Mouse (Mus musculus): ENCODE results near the gene Pex11a.
A peak's percentile ranks its signal among the peaks of the same experiment; 100 is the strongest.
"Not testable (repeated sequence)": the region's sequence is repeated elsewhere in the genome, so short reads cannot be mapped to it uniquely, and the experiment has no call there.

Pex11a gene

GRCm38 (mm10) chr7:79742659-79743536 lies at the start of gene Pex11a, which contains the start of gene Wdr93:
Gene Pex11a, minus strand, starts transcription at chr7:79743131.
Gene Wdr93, plus strand, starts transcription at chr7:79743163.
- peak; percentile 66 to 75 for DNase-seq

- not testable (repeated sequence) for DNase-seq
Measured at GRCm38 (mm10) chr7:79789812-79790211, 46.9 kb upstream of the Pex11a start.

- peak in 1 of 2 experiments; percentile 58 for DNase-seq
Measured at GRCm38 (mm10) chr7:79786295-79786694, 43.4 kb upstream of the Pex11a start.

GRCm38 (mm10) chr7:79782516-79782855 lies 39.6 kb upstream of the Pex11a start:
- no peak for DNase-seq

GRCm38 (mm10) chr7:79781826-79782515 lies 39.0 kb upstream of the Pex11a start:
- DNase-seq: no peak

GRCm38 (mm10) chr7:79780647-79781626 lies 38.0 kb upstream of the Pex11a start:
- peak in 1 of 2 experiments; percentile 67 for DNase-seq

- DNase-seq: no peak
Measured at GRCm38 (mm10) chr7:79771561-79772512, 28.9 kb upstream of the Pex11a start.

DNA sequence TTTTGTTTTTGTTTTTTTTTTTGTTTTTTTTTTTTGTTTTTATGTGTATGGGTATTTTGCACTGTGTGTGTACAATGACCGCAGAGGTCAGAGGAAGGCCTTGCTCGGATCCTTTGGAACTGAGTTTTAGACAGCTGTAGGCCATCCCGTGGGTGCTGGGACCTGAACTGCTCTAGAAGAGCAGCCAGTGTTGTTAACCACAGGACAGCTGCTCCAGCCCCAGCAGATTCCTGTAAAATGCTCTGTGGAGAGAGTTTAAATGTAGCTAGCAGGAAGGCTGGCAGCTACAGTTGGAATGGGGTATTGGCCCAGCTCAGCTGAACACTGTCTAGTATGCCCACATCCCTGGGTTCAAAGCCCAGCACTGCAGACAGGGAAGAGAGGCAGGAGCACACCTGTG lies 26.7 kb upstream of the Pex11a start:
- no peak for DNase-seq

DNA sequence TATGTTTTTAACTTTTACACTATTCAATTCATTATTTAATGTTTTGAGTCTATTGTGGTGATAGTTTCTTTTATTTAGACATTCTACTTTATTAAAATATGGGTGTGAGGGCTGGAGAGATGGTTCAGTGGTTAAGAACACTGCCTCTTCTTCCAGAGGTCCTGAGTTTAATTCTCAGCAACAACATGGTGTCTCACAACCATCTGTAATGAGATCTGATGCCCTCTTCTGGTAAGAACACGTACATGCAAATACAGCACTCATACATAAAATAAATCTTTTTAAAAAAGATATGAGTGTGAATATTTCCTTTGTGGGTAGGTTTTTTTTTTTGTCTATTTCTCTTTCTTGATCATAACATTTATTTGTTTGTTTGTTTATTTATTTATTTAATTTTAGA lies 23.1 kb upstream of the Pex11a start:
- no peak for DNase-seq

DNA sequence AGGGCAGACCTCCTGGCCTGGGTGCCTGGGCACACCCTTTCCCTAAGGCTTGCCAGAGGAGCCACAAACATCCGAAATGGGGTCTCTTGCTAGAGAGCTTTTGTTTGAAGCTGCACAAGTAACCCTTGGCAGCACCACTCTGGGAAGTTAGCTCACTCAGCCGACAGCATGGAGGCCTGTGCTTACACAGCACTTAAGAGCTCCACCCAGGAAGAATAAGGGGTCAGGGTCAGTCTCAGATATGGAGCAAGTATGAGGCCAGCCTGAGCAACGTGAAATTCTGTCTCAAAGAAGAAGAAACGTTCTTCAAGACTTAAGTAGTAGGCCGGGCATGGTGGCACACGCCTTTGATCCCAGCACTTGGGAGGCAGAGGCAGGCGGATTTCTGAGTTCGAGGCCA lies 19.2 kb upstream of the Pex11a start:
- DNase-seq: no peak

GRCm38 (mm10) chr7:79761124-79761876 lies 18.4 kb upstream of the Pex11a start:
- no peak for DNase-seq

DNA sequence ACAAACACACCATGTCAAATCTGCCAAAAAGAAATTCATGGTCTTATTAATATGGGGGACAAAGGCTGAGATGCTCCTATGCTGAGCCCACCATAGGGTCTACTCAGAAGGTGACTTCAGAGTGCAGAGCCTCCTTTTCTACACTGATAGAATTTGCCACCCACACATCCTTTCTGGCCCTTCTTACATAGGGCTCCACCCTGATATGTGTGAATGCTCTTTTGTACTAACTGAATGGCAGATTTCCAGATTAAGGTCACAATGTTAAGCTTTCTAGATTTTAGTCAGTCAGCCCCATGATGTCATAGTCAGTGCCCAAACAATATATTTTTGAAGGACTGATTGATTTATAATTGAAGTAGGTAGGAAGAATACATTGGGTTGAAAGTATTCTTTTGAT lies 16.8 kb upstream of the Pex11a start:
- no peak for DNase-seq

- DNase-seq: no peak
Measured at GRCm38 (mm10) chr7:79758176-79758575, 15.2 kb upstream of the Pex11a start.

DNA sequence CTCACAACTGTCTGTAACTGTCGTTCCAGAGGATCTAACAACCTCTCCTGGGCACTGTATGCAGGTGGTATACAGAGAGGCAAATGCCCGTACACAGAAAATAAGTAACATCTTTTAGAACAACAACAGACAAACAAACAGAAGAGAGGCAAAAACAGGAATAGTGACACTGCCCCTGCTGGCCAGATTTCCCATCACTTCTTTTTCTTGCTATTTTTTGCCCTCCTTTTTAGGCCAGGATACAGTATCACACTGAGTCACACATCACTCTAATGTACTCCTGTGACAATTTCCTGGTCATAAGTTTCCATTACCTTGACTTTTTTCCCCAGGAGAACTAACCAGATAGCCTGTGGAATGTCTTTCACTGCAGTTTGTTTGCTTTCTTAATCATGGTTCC lies 13.4 kb upstream of the Pex11a start:
- no peak for DNase-seq

GRCm38 (mm10) chr7:79749511-79749910 lies 6.6 kb upstream of the Pex11a start:
- no peak for DNase-seq

GRCm38 (mm10) chr7:79747659-79748058 lies 4.7 kb upstream of the Pex11a start:
- no peak for DNase-seq

GRCm38 (mm10) chr7:79744585-79744984 lies 1.7 kb upstream of the Pex11a start:
- DNase-seq: no peak

- DNase-seq: no peak
Measured at GRCm38 (mm10) chr7:79744051-79744450, 1.1 kb upstream of the Pex11a start.

DNA sequence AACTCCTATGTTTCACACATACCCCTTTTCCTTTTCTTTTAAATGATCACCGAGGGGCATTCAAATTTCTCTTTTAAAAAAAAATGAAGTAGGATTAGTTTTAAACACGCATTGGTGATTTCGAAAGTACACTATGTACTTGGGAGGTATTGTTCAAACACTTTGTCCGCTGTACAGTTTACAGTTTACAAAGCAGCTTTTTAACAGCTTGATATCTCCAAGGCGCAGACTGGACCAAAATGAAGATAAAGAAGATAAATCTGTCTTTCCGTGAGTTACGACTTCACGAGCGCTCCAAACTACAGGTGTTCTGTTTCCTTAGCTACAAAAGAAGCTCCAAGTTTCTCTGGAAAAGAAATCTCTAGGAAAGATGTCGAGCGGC lies 663 bp downstream of the Pex11a start:
- DNase-seq: no peak

DNA sequence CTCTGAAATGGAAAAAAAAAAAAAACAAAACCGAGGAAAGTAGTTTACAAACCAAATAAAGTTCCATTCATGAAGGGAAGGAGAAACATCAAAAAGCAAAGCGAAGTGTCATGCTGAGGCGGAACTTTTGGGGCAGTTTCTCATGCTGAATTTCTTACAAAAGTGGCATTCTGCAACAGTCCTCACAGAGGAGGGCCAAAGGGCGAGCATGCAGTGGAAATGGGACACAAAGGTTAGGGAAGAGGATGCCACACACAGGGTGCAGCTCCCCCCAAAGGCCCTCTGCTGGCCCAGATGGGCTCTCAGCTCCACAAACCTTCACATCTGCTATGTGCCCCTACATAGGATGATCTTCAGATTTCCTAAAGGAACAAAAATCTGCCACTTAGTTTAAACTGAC lies 2.7 kb downstream of the Pex11a start:
- DNase-seq: no peak

GRCm38 (mm10) chr7:79738913-79739312 lies 4.0 kb downstream of the Pex11a start:
- DNase-seq: no peak
